Mouse (Mus musculus): Measurements from ENCODE around the gene Rere. TPM values are rescaled to one million over a fixed set of nuclear protein-coding genes. Genes with fewer than 3 reads are reported as not detected.

The Rere gene
- polyA plus RNA-seq, 1 experiment from 2014 or later, result 51.6 TPM

- WGBS, result 89% methylated on average over 1 of the region's 1 CpGs
- Histone ChIP-seq H3K27ac (ENCODE audit: low read depth, low read length) (no peak overlapping the region), H3K9ac (ENCODE audit: low read length) (no peak overlapping the region), H3K27me3 (ENCODE audit: control insufficient read depth, insufficient read depth, low read length) (no peaks in the 10 kb centered on the region), H3K36me3 (ENCODE audit: control insufficient read depth, insufficient read depth, low read length) (no peaks in the 10 kb centered on the region), H3K4me1 (replicated peaks; ENCODE audit: control insufficient read depth, insufficient read depth, low read length) (no peaks in the 10 kb centered on the region), H3K4me3 (ENCODE audit: low read depth, low read length) (no peak overlapping the region), H3K9me3 (ENCODE audit: control insufficient read depth, low read length) (no peaks in the 10 kb centered on the region), H3K4me2 (ENCODE audit: low read depth, low read length, severe bottlenecking) (no peak overlapping the region)
- no peak for DNase-seq (ENCODE audit: low spot score)
- ATAC-seq (replicated peaks; ENCODE audit: low FRiP score), result no peak
Observed at GRCm38 (mm10) chr4:150414759-150415158, 133.3 kb downstream of the Rere start.

GRCm38 (mm10) chr4:150415227-150415969, 134.0 kb downstream of the Rere start:
- Histone ChIP-seq H3K27me3 (ENCODE audit: control insufficient read depth, insufficient read depth, low read length) (no peaks in the 10 kb centered on the region), H3K36me3 (ENCODE audit: control insufficient read depth, insufficient read depth, low read length) (no peaks in the 10 kb centered on the region), H3K27ac (ENCODE audit: low read depth, low read length) (no peak overlapping the region), H3K9me3 (ENCODE audit: control insufficient read depth, low read length) (no peaks in the 10 kb centered on the region), H3K4me2 (ENCODE audit: low read depth, low read length, severe bottlenecking) (no peak overlapping the region), H3K9ac (ENCODE audit: low read length) (no peak overlapping the region), H3K4me1 (replicated peaks; ENCODE audit: control insufficient read depth, insufficient read depth, low read length) (no peaks in the 10 kb centered on the region), H3K4me3 (ENCODE audit: low read depth, low read length) (no peak overlapping the region)
- ATAC-seq (replicated peaks; ENCODE audit: low FRiP score), result no peak
- no peak for DNase-seq (ENCODE audit: low spot score)
- WGBS, result 73% methylated on average over 10 of the region's 10 CpGs

- Histone ChIP-seq H3K9ac (ENCODE audit: low read length) (no peak overlapping the region), H3K4me1 (replicated peaks; ENCODE audit: control insufficient read depth, insufficient read depth, low read length) (0 out of 2 replicates have a peak, but pooled peaks cover 2% of the 10 kb centered on the region), H3K27ac (ENCODE audit: low read depth, low read length) (no peak overlapping the region), H3K4me2 (ENCODE audit: low read depth, low read length, severe bottlenecking) (no peak overlapping the region), H3K9me3 (ENCODE audit: control insufficient read depth, low read length) (no peaks in the 10 kb centered on the region), H3K4me3 (ENCODE audit: low read depth, low read length) (no peak overlapping the region), H3K36me3 (ENCODE audit: control insufficient read depth, insufficient read depth, low read length) (no peaks in the 10 kb centered on the region; the same call in 1 of the 2 replicates), H3K27me3 (ENCODE audit: control insufficient read depth, insufficient read depth, low read length) (no peaks in the 10 kb centered on the region)
- ATAC-seq (replicated peaks; ENCODE audit: low FRiP score) (no peak), DNase-seq (ENCODE audit: low spot score) (no peak)
- WGBS, result 94% methylated on average over 10 of the region's 10 CpGs
Observed at GRCm38 (mm10) chr4:150420576-150421263, 139.3 kb downstream of the Rere start.

- WGBS, result 35% methylated on average over 8 of the region's 8 CpGs
- Histone ChIP-seq H3K4me3 (ENCODE audit: low read depth, low read length) (no peak overlapping the region), H3K4me2 (ENCODE audit: low read depth, low read length, severe bottlenecking) (no peak overlapping the region), H3K27ac (ENCODE audit: low read depth, low read length) (peak overlapping the region; percentile 79), H3K9ac (ENCODE audit: low read length) (peak overlapping the region; percentile 46), H3K4me1 (replicated peaks; ENCODE audit: control insufficient read depth, insufficient read depth, low read length) (peaks cover 23% of the 10 kb centered on the region), H3K36me3 (ENCODE audit: control insufficient read depth, insufficient read depth, low read length) (no peaks in the 10 kb centered on the region; the same call in 1 of the 2 replicates), H3K9me3 (ENCODE audit: control insufficient read depth, low read length) (no peaks in the 10 kb centered on the region), H3K27me3 (ENCODE audit: control insufficient read depth, insufficient read depth, low read length) (no peaks in the 10 kb centered on the region)
- DNase-seq (ENCODE audit: low spot score), result no peak
- ATAC-seq (replicated peaks; ENCODE audit: low FRiP score), result peak; percentile 73
Observed at GRCm38 (mm10) chr4:150426098-150426879, 144.8 kb downstream of the Rere start.

- peak overlapping the region; percentile 79 for H3K27ac ChIP-seq (ENCODE audit: low read depth, low read length)
- no peak overlapping the region for H3K4me3 ChIP-seq (ENCODE audit: low read depth, low read length)
- no peaks in the 10 kb centered on the region; the same call in 1 of the 2 replicates for H3K36me3 ChIP-seq (ENCODE audit: control insufficient read depth, insufficient read depth, low read length)
- H3K9me3 ChIP-seq (ENCODE audit: control insufficient read depth, low read length), result no peaks in the 10 kb centered on the region
- DNase-seq (ENCODE audit: low spot score) (no peak), ATAC-seq (replicated peaks; ENCODE audit: low FRiP score) (peak; percentile 73)
- peak overlapping the region; percentile 46 for H3K9ac ChIP-seq (ENCODE audit: low read length)
- peak overlapping the region; percentile 24; the same call in 1 of the 2 replicates for H3K4me2 ChIP-seq (ENCODE audit: low read depth, low read length, severe bottlenecking)
- H3K27me3 ChIP-seq (ENCODE audit: control insufficient read depth, insufficient read depth, low read length), result no peaks in the 10 kb centered on the region
- peaks cover 23% of the 10 kb centered on the region for H3K4me1 ChIP-seq (replicated peaks; ENCODE audit: control insufficient read depth, insufficient read depth, low read length)
- WGBS, result 24% methylated on average over 5 of the region's 5 CpGs
Observed at GRCm38 (mm10) chr4:150426880-150427476, 145.5 kb downstream of the Rere start.

GRCm38 (mm10) chr4:150428762-150429161, 147.3 kb downstream of the Rere start:
- no peak overlapping the region for H3K4me2 ChIP-seq (ENCODE audit: low read depth, low read length, severe bottlenecking)
- ATAC-seq (replicated peaks; ENCODE audit: low FRiP score), result no peak

GRCm38 (mm10) chr4:150433827-150434574, 152.6 kb downstream of the Rere start:
- Histone ChIP-seq H3K4me3 (ENCODE audit: low read depth, low read length) (no peak overlapping the region), H3K36me3 (ENCODE audit: control insufficient read depth, insufficient read depth, low read length) (no peaks in the 10 kb centered on the region; the same call in 1 of the 2 replicates), H3K4me2 (ENCODE audit: low read depth, low read length, severe bottlenecking) (no peak overlapping the region), H3K27me3 (ENCODE audit: control insufficient read depth, insufficient read depth, low read length) (no peaks in the 10 kb centered on the region), H3K4me1 (replicated peaks; ENCODE audit: control insufficient read depth, insufficient read depth, low read length) (no peaks in the 10 kb centered on the region), H3K9ac (ENCODE audit: low read length) (no peak overlapping the region), H3K27ac (ENCODE audit: low read depth, low read length) (no peak overlapping the region), H3K9me3 (ENCODE audit: control insufficient read depth, low read length) (no peaks in the 10 kb centered on the region)
- ATAC-seq (replicated peaks; ENCODE audit: low FRiP score) (no peak), DNase-seq (ENCODE audit: low spot score) (no peak)
- 91% methylated on average over 5 of the region's 5 CpGs for WGBS

More at GRCm38 (mm10) chr4:150428762-150429161, 147.3 kb downstream of the Rere start:
- H3K9me3 ChIP-seq (ENCODE audit: control insufficient read depth, low read length), result no peaks in the 10 kb centered on the region
- H3K9ac ChIP-seq (ENCODE audit: low read length), result no peak overlapping the region
- H3K27me3 ChIP-seq (ENCODE audit: control insufficient read depth, insufficient read depth, low read length), result no peaks in the 10 kb centered on the region
- WGBS, result 91% methylated on average over 4 of the region's 4 CpGs
- peaks cover 23% of the 10 kb centered on the region for H3K4me1 ChIP-seq (replicated peaks; ENCODE audit: control insufficient read depth, insufficient read depth, low read length)
- no peak for DNase-seq (ENCODE audit: low spot score)
- H3K27ac ChIP-seq (ENCODE audit: low read depth, low read length), result no peak overlapping the region
- H3K4me3 ChIP-seq (ENCODE audit: low read depth, low read length), result no peak overlapping the region
- H3K36me3 ChIP-seq (ENCODE audit: control insufficient read depth, insufficient read depth, low read length), result no peaks in the 10 kb centered on the region; the same call in 1 of the 2 replicates
